Mouse (Mus musculus) heart, embryonic 15.5 days (tissue): ENCODE measurements around the gene Slc44a3. TPM values are rescaled to one million over a fixed set of nuclear protein-coding genes. Genes with fewer than 3 reads are reported as not detected.

Experiments used
- ATAC-seq: fragments of 200-750 bp; cut with Nextera tagmentation; replicated peaks from 2 replicates; pipeline ENCODE4 v1.8.0; 2017; ENCODE audit warnings: low read depth, moderate TSS enrichment; ENCODE audit not compliant: insufficient number of reproducible peaks, insufficient read depth, low FRiP score
- H3K27ac ChIP-seq: fragments of 300-500 bp; sonication (generic); 2 replicates; pipeline ENCODE4 v1.5.1; 2015; ENCODE audit warnings: mild to moderate bottlenecking, inconsistent platforms
- H3K27me3 ChIP-seq: fragments of 300-500 bp; sonication (generic); 2 replicates; pipeline ENCODE4 v1.6.1; 2015; ENCODE audit warnings: inconsistent platforms
- H3K36me3 ChIP-seq: fragments of 300-500 bp; sonication (generic); 2 replicates; pipeline ENCODE4 v1.6.1; 2015; ENCODE audit warnings: mild to moderate bottlenecking, inconsistent platforms
- H3K4me1 ChIP-seq: fragments of 300-500 bp; sonication (generic); replicated peaks from 2 replicates; pipeline ENCODE4 v1.6.1; 2015; ENCODE audit warnings: inconsistent platforms
- H3K4me2 ChIP-seq: fragments of 300-500 bp; sonication (generic); 2 replicates; pipeline ENCODE4 v1.6.1; 2015; ENCODE audit warnings: inconsistent platforms, mild to moderate bottlenecking, moderate library complexity
- H3K4me3 ChIP-seq: fragments of 300-500 bp; sonication (generic); 2 replicates; pipeline ENCODE4 v1.5.1; 2015; ENCODE audit warnings: mild to moderate bottlenecking, inconsistent platforms
- H3K9ac ChIP-seq: fragments of 300-500 bp; sonication (generic); 2 replicates; pipeline ENCODE4 v1.6.1; 2015; ENCODE audit warnings: mild to moderate bottlenecking, inconsistent platforms
- H3K9me3 ChIP-seq: fragments of 300-500 bp; sonication (generic); replicated peaks from 2 replicates; pipeline ENCODE4 v1.6.1; 2016; ENCODE audit warnings: inconsistent platforms
- WGBS: fragments of 180-500 bp; shearing (Covaris S2); methylation state at CpG from one replicate; pipeline ENCODE4 v1.1.7; 2015; ENCODE audit warnings: mixed read lengths; 5-methylcytosine and 5-hydroxymethylcytosine counted together
- polyA plus RNA-seq: library from polyadenylated mRNA; unstranded; fragments of >200 nt; fragmentation: Nextera tagmentation; extraction: Ambion mirVana; gene quantifications from 2 replicates; pipeline ENCODE4 v1.2.1, GENCODE M21; 2015

Slc44a3 gene
- polyA plus RNA-seq, 1 experiment from 2014 or later: 0.94 TPM

DNA sequence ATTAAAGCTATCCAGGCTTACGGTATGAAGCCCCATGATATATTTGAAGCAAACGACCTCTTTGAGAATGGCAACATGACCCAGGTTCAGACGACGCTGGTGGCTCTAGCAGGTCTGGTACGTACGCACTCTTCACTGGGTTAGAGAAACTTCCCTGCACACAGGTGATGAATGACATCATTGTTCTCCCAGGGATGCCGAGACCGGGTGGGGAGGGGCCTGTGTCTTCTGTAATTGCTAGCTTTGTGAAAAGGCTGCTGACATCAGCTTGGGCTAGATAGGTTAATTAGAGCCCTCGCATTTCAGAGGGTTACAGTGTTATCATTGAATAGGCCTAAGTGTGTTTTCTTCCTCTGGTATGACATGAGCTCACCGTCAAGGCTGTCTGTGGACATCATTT is 80.8 kb downstream of the Slc44a3 start:
- H3K4me2 ChIP-seq: no peak overlapping the region
- 70% methylated on average over 10 of the region's 10 CpGs for WGBS
- no peak overlapping the region for H3K4me3 ChIP-seq
- H3K9ac ChIP-seq: no peak overlapping the region
- peaks cover 52% of the 10 kb centered on the region for H3K36me3 ChIP-seq
- H3K4me1 ChIP-seq: peaks cover 19% of the 10 kb centered on the region
- no peaks in the 10 kb centered on the region for H3K9me3 ChIP-seq
- no peak for ATAC-seq
- H3K27ac ChIP-seq: no peak overlapping the region
- H3K27me3 ChIP-seq: no peaks in the 10 kb centered on the region

DNA sequence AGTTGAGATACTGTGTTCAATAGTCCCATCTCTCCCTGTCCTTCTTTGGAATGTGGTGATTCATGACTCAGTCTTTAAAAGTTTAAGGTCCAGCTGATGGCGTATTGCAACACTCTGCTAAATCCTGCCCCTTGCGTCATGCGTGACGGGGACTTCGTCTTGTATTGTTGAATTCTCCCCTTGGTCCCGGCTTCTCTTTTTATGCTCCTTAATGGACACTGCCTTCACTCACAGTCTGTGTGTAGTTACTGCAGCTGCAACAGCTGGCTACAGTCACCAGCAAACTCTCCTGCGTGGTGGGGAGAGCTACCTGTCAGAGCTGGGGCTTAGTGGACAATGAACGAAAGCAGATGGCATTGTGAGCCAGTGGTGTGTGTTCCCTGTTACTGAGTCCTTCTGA is 82.7 kb downstream of the Slc44a3 start:
- Histone ChIP-seq H3K4me2 (no peak overlapping the region), H3K4me1 (peaks cover 23% of the 10 kb centered on the region), H3K36me3 (peaks cover 34% of the 10 kb centered on the region), H3K4me3 (no peak overlapping the region), H3K9ac (no peak overlapping the region), H3K27me3 (no peaks in the 10 kb centered on the region), H3K27ac (no peak overlapping the region), H3K9me3 (no peaks in the 10 kb centered on the region)
- WGBS: 81% methylated on average over 8 of the region's 8 CpGs
- ATAC-seq: no peak

DNA sequence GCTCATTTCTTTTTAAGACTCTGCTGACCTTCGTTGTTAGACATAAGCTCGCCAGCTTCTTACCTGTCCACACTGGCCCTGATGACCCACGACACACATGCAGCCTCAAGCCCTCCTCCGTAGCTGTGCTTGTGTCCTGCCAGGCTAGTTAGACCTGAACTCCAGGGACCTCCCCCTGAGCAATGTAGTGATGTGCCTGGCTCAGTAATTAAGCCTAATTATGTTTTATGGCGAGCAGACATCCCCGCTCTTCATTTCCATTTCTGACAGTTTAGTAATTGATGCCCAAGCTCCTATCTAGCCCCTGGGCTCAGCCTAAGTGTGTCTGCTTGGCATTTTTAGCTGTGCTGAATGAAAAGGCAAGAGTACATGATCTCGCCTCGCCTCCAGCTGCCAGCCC is 83.6 kb downstream of the Slc44a3 start:
- no peak overlapping the region for H3K27ac ChIP-seq
- WGBS: 71% methylated on average over 8 of the region's 8 CpGs
- no peak for ATAC-seq
- H3K4me3 ChIP-seq: no peak overlapping the region
- H3K9ac ChIP-seq: 0 out of 2 replicates have a peak overlapping the region, but pooled peaks have one; percentile 19
- H3K27me3 ChIP-seq: no peaks in the 10 kb centered on the region
- H3K9me3 ChIP-seq: no peaks in the 10 kb centered on the region
- H3K36me3 ChIP-seq: peaks cover 27% of the 10 kb centered on the region
- peak overlapping the region; percentile 7; the same call in 1 of the 2 replicates for H3K4me2 ChIP-seq
- H3K4me1 ChIP-seq: peaks cover 30% of the 10 kb centered on the region

DNA sequence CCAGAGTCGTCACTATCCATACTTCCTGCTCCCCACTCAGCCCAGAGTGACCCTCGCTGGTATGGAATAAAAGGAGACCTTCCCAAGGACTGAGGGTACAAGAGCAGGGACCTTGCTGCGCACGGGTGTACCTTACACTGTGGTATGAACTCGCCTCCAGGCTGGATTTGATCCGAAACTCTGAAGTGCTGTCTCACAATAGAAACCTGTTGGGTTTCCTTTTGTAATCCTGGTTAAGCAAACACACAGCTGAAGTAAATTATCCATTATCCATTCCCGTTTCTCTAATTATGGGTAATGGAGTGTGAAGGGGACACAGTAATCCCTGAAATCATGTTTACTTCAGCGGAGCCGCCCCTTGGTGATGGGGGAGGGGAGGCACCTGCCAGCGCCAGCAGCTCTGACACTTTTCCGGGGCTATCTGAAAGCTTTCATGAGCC is 84.2 kb downstream of the Slc44a3 start:
- H3K27me3 ChIP-seq: no peaks in the 10 kb centered on the region
- peak overlapping the region; percentile 7; the same call in 1 of the 2 replicates for H3K4me2 ChIP-seq
- no peaks in the 10 kb centered on the region for H3K9me3 ChIP-seq
- no peak overlapping the region for H3K4me3 ChIP-seq
- H3K4me1 ChIP-seq: peaks cover 36% of the 10 kb centered on the region
- H3K27ac ChIP-seq: no peak overlapping the region
- H3K36me3 ChIP-seq: peaks cover 26% of the 10 kb centered on the region
- no peak for ATAC-seq
- no peak overlapping the region for H3K9ac ChIP-seq
- 50% methylated on average over 11 of the region's 11 CpGs for WGBS

DNA sequence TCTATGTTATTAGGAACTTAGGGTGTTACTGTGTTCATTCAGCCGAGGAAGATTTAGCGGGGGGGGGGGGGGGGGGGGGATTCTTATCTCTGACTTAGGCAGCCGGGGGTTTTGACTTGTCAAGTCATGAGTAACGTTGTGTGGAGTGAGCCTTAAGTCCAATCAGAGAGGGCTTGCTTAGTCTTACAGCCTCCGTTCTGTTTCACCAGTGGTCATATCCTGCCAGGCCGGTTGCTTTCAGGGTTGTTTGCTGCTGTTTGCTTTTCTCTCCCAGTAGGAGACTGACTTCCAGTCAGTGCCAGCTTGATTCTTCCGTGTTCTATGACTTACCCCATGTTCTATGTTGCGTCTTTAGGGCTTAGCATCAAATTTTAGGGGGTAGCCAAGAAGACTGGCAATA is 85.8 kb downstream of the Slc44a3 start:
- WGBS: 41% methylated on average over 8 of the region's 8 CpGs
- H3K4me3 ChIP-seq: no peak overlapping the region
- H3K4me1 ChIP-seq: peaks cover 46% of the 10 kb centered on the region

DNA sequence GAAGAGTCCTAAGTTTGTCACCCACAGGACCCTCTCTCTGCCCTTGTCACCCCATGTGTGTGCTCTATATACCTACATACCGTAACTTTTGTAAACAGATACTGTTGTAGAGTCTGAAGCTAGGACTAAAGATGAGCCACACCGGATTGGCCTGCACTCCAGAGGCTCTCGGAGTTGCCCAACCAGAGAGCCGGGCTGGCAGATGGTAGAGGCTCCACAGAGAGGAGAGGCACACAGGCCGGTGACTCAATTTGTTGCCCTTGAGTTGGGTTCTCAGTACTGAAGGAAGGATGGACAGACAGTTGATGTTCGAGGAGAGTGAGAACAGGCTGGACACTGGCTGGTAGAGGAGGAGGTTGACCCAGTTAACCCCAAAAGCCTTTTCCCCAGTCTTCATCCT is 87.8 kb downstream of the Slc44a3 start:
- H3K27ac ChIP-seq: no peak overlapping the region
- H3K27me3 ChIP-seq: no peaks in the 10 kb centered on the region
- H3K9ac ChIP-seq: no peak overlapping the region
- H3K9me3 ChIP-seq: no peaks in the 10 kb centered on the region
- ATAC-seq: no peak
- no peak overlapping the region for H3K4me3 ChIP-seq
- peaks cover 64% of the 10 kb centered on the region for H3K4me1 ChIP-seq
- 94% methylated on average over 6 of the region's 6 CpGs for WGBS
- H3K4me2 ChIP-seq: no peak overlapping the region
- no peaks in the 10 kb centered on the region for H3K36me3 ChIP-seq

More for the DNA sequence above, 85.8 kb downstream of the Slc44a3 start:
- H3K9ac ChIP-seq: no peak overlapping the region
- H3K27me3 ChIP-seq: no peaks in the 10 kb centered on the region
- H3K9me3 ChIP-seq: no peaks in the 10 kb centered on the region
- H3K27ac ChIP-seq: no peak overlapping the region
- ATAC-seq: no peak
- H3K36me3 ChIP-seq: peaks cover 10% of the 10 kb centered on the region
- H3K4me2 ChIP-seq: no peak overlapping the region

DNA sequence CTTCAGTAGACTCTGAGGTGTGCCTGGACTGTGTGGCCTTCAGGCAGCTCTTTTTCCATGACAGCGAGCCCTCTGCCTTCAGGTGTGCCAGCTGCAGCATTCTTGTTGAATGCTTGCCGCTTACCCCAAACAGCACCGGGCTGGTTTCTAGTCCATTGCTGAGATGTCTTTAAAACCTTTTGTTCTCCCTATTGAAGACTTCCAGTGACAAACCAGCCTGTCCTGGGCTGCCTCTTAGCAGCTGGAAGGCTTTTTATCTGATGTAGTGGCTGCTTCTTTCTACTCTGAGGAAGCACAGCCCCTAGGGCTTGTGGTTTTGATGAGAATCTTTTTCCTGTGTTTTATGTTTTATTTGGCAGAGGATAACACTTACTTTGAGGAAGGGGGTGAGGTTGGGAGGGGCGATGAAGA is 88.3 kb downstream of the Slc44a3 start:
- H3K4me2 ChIP-seq: no peak overlapping the region
- no peak overlapping the region for H3K9ac ChIP-seq
- H3K36me3 ChIP-seq: no peaks in the 10 kb centered on the region
- WGBS: 64% methylated on average over 4 of the region's 4 CpGs
- ATAC-seq: no peak
- no peaks in the 10 kb centered on the region for H3K27me3 ChIP-seq
- H3K27ac ChIP-seq: peak overlapping the region; percentile 25; the same call in 1 of the 2 replicates
- no peak overlapping the region for H3K4me3 ChIP-seq
- H3K9me3 ChIP-seq: no peaks in the 10 kb centered on the region
- H3K4me1 ChIP-seq: peaks cover 68% of the 10 kb centered on the region

DNA sequence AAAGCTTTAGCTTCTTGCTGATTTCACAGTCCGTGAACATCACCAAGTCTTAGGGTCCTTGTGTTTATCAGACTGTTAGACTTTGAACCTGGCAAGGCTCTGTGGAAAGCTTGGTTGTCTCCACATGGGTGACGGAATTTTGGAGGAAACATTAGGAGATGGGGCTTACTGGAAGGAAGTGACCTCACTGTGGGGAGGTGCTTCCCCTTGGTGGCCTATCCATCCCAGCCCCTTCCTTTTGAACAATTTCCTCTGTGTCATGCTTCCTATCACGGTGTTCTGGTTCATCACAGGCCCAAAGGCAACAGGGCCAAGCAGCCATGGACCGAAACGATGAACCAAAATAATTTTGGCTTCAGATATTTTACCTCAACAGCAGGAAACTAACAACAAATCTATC is 89.9 kb downstream of the Slc44a3 start:
- WGBS: 72% methylated on average over 5 of the region's 5 CpGs
- Histone ChIP-seq H3K27ac (0 out of 2 replicates have a peak overlapping the region, but pooled peaks have one; percentile 13), H3K4me3 (no peak overlapping the region), H3K27me3 (no peaks in the 10 kb centered on the region), H3K4me2 (no peak overlapping the region), H3K36me3 (no peaks in the 10 kb centered on the region), H3K9me3 (no peaks in the 10 kb centered on the region), H3K9ac (no peak overlapping the region), H3K4me1 (peaks cover 70% of the 10 kb centered on the region)
- no peak for ATAC-seq

DNA sequence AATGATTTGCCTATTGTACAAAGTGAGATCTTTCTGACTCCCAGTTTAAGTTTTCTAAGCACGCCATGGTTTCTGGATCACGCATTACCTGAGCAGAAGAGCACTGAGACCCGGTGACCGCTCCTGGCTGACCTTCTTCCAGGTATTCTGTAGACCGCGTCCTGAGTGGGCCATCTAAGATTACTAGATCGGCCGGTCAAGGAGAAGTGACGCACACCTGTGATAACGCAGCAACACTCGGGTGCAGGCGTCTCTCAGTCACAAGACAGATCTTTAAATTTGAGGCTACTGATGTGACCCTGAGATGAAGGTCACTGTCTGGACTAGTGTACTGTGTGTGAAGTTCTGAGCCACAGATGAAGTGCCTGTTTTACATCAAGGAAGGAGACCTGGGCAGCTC is 90.7 kb downstream of the Slc44a3 start:
- no peak overlapping the region for H3K4me3 ChIP-seq
- H3K27me3 ChIP-seq: no peaks in the 10 kb centered on the region
- no peak overlapping the region for H3K27ac ChIP-seq
- H3K4me1 ChIP-seq: peaks cover 75% of the 10 kb centered on the region
- H3K9me3 ChIP-seq: no peaks in the 10 kb centered on the region
- no peaks in the 10 kb centered on the region for H3K36me3 ChIP-seq
- no peak overlapping the region for H3K4me2 ChIP-seq
- WGBS: 76% methylated on average over 12 of the region's 12 CpGs
- no peak overlapping the region for H3K9ac ChIP-seq
- no peak for ATAC-seq

DNA sequence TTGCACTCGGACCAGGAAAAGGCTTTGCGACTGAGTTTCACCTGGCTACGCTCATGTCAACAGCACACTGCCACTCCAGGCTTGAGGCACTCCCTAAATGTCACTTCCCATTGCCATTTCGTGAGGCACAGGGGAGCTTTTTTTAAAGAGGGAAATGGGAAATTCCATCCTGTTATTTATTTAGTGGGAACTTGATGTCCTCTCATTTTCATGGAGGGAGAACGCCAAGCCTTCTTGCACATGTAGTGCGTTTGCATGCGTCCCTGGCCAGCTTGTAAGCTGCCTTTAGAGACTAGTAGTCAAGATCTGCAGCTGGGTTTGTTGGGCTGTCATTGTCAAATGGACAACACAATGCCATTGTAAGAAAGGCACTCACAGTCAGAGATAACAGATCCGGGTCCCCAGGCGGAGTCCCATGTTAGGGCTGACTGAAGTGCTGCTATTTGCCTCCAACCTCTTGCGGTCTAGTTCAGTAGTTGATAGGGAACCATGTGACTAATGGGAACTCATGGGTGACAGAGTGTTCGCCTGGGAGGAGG is 92.5 kb downstream of the Slc44a3 start:
- no peaks in the 10 kb centered on the region for H3K36me3 ChIP-seq
- no peak overlapping the region for H3K9ac ChIP-seq
- no peak overlapping the region for H3K4me3 ChIP-seq
- no peaks in the 10 kb centered on the region for H3K27me3 ChIP-seq
- ATAC-seq: peak; percentile 74
- peaks cover 85% of the 10 kb centered on the region for H3K4me1 ChIP-seq
- peak overlapping the region; percentile 48 for H3K27ac ChIP-seq
- WGBS: 33% methylated on average over 11 of the region's 11 CpGs
- H3K9me3 ChIP-seq: no peaks in the 10 kb centered on the region
- H3K4me2 ChIP-seq: peak overlapping the region; percentile 32

DNA sequence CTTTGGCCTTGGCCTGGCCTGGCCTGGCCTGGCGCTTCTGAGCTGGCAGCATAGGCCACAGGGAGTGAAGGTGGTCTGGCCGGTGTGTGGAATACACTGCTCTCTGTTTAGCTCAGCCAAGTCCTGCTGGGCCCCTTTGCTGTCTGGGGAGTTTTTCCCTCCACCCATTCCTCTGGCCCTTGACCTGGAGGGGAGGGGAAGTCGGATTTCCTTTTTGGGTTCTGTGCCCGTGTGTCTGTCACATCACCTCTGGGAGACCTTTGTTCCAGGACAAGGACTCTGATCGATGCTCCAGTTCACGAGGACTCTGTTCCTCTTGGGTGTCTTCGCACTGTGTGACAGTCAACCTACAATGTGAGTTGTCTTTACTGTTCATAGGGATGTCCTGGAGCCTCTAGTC is 94.2 kb downstream of the Slc44a3 start:
- no peak overlapping the region for H3K4me3 ChIP-seq
- 40% methylated on average over 7 of the region's 7 CpGs for WGBS
- no peaks in the 10 kb centered on the region for H3K36me3 ChIP-seq
- H3K27ac ChIP-seq: peak overlapping the region; percentile 7; the same call in 1 of the 2 replicates
- H3K27me3 ChIP-seq: no peaks in the 10 kb centered on the region
- no peak overlapping the region for H3K9ac ChIP-seq
- ATAC-seq: no peak
- no peak overlapping the region for H3K4me2 ChIP-seq
- no peaks in the 10 kb centered on the region for H3K9me3 ChIP-seq
- H3K4me1 ChIP-seq: peaks cover 90% of the 10 kb centered on the region

DNA sequence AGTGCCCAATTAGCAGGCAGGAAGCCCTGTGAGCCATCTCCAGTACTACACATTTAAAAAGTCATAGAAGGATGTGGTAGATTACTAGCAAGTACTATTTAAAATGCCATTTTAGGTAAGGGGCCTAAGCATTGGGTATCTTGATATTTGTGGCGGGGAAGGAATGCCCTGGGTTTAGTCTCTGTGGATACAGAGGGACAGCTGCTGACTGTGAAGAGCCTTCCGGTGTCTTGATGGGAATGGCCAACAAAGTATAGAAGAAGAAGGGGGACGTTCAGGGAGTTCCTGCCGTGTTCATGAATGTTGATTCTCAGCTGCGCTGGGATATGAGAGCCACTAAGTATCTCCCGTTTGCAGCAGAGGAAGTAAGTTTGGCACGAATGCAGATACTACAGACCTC is 95.1 kb downstream of the Slc44a3 start:
- Histone ChIP-seq H3K36me3 (no peaks in the 10 kb centered on the region), H3K27me3 (no peaks in the 10 kb centered on the region), H3K27ac (0 out of 2 replicates have a peak overlapping the region, but pooled peaks have one; percentile 7), H3K4me2 (no peak overlapping the region; the same call in 1 of the 2 replicates), H3K4me1 (peaks cover 94% of the 10 kb centered on the region), H3K9ac (no peak overlapping the region), H3K4me3 (no peak overlapping the region), H3K9me3 (no peaks in the 10 kb centered on the region)
- WGBS: 62% methylated on average over 7 of the region's 7 CpGs
- ATAC-seq: no peak
